Comparison of ENCODE assay signal across 8 mouse cellular contexts in the genomic region with DNA sequence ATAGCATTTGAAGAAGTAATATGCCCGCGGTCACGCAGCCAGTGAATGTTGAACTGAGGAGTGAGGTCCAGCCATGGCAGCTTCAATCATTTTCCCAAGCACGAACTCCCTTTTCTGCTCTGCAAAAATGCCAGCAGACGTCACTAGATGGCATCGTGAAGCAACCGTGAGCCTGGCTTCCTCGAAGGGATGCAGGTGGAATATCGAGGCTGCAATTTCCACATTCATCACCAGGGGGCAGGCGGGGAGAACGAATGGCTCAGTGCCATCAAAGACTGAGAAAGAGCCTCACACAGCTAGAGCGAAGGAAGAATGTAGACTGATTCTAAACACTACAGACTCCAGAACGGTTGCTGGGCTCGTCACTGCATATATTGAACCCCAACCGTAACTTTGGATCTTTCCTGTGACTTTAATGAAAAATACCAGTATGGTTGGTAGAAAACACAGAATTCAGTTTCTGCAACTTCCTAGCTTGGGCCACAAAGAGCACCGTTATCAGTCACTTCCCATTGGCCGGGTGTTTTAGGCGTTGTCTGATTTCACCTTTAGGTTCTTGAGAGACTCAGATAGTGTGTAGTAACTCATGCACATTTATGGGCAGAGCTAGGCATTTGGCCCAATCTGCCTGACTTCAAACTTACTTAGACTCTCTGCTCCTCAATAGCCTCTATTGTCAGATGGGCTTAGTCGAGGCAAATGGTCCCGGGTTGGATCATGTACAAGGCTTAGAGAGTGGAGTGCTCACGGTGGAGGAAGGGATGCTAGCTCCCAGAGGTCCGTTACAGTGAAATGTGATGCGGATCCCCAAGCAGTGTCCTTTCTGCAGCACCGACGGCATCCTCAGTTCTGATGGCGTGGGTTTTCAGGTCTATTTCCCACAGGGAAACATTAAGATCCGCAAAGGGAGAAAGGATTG. TPM values are rescaled to one million over a fixed set of nuclear protein-coding genes. Genes with fewer than 3 reads are reported as not detected.
A peak's percentile ranks its signal among the peaks of the same experiment; 100 is the strongest.
DNase-seq lines count a peak whose midpoint lies in the region; ATAC-seq and TF ChIP-seq lines count a peak whose summit lies in the region.

No protein-coding gene starts in this region.

- DNase-seq in WW6 (ENCODE audit: low read depth, low spot score), result peak; percentile 79
- DNase-seq in gastrocnemius, adult 8-10 months (ENCODE audit: low spot score in 2 of 2), result peak; percentile 85 to 91
- DNase-seq in hindbrain, postnatal 0 days (ENCODE audit: low spot score), result peak; percentile 97
- DNase-seq in left cerebral cortex, adult 18-20 months (ENCODE audit: low spot score in 2 of 2), result peak; percentile 97 to 99
- DNase-seq in right cerebral cortex, postnatal 10 days (ENCODE audit: low spot score in 2 of 2), result peak; percentile 95 to 97
- peak; percentile 94 for DNase-seq in urinary bladder, postnatal 14 days (ENCODE audit: low spot score)

- no peak overlapping the region for H3K27ac ChIP-seq in hindbrain, postnatal 0 days

- H3K9ac ChIP-seq in hindbrain, postnatal 0 days (replicated peaks; ENCODE audit: low read length), result no peak overlapping the region

- H3K4me1 ChIP-seq in hindbrain, postnatal 0 days (ENCODE audit: insufficient read depth, low read length), result no peaks in the 10 kb centered on the region

- TF ChIP-seq CTCF in hindbrain, postnatal 0 days (IDR thresholded peaks at IDR 0.05; ENCODE audit: low read depth), result peak; percentile 100

- WGBS in hindbrain, postnatal 0 days, result 36% methylated on average over 27 of the region's 27 CpGs

- peak; percentile 99 for ATAC-seq in common myeloid progenitor, adult 5-6 weeks (replicated peaks; ENCODE audit: low read depth, poor library complexity, severe bottlenecking)
- ATAC-seq in hindbrain, postnatal 0 days, result peak; percentile 84
- ATAC-seq in megakaryocyte, adult 5-6 weeks (ENCODE audit: poor library complexity, severe bottlenecking), result peak; percentile 98

- H3K27me3 ChIP-seq in hindbrain, postnatal 0 days (ENCODE audit: insufficient read depth, low read length), result no peaks in the 10 kb centered on the region

- H3K9me3 ChIP-seq in hindbrain, postnatal 0 days (ENCODE audit: low read length), result no peaks in the 10 kb centered on the region

- no peak overlapping the region for H3K4me3 ChIP-seq in hindbrain, postnatal 0 days (ENCODE audit: low read length)

- H3K4me2 ChIP-seq in hindbrain, postnatal 0 days (ENCODE audit: low read depth, low read length), result no peak overlapping the region

- no peaks in the 10 kb centered on the region for H3K36me3 ChIP-seq in hindbrain, postnatal 0 days (ENCODE audit: insufficient read depth, low read length)

RNA-seq across cellular contexts. Expression of a gene that starts 24.4 kb away (rescaled TPM):
- 17.8 and 21.7 TPM in 2 replicates for total RNA-seq in common myeloid progenitor, adult 5-6 weeks (2017)
- total RNA-seq in gastrocnemius, adult 8-10 months (2022), result 1 to 10 TPM in 2 of 4 experiments, under 1 TPM in 2; 0.80 to 1.4 (median 1.1) TPM
- 24.1 and 28.9 TPM in 2 replicates for total RNA-seq in hindbrain, postnatal 0 days (2014; rRNA removed)
- polyA plus RNA-seq in hindbrain, postnatal 0 days (2015; fragmentation: Nextera tagmentation; extraction: Ambion mirVana), result 23.2 and 23.4 TPM in 2 replicates
- 10 to 100 TPM; 19.4 to 21.3 TPM for total RNA-seq in left cerebral cortex, adult 18-20 months (2021)
- 36.0 and 37.4 TPM in 2 replicates for total RNA-seq in megakaryocyte, adult 5-6 weeks (2015)
- total RNA-seq in megakaryocyte, adult 5-6 weeks (2017), result 33.6 and 38.6 TPM in 2 replicates
